Mouse (Mus musculus): ENCODE measurements around the gene Gm732. TPM values are rescaled to one million over a fixed set of nuclear protein-coding genes. Genes with fewer than 3 reads are reported as not detected.

Gm732 gene
- not detected in 2 replicates for polyA plus RNA-seq (2015; fragmentation: Nextera tagmentation; extraction: Ambion mirVana)

- WGBS = 78% methylated on average over 1 of the region's 1 CpGs
- no peak for ATAC-seq
- no peaks in the 10 kb centered on the region for H3K9me3 ChIP-seq
Observed at GRCm38 (mm10) chrX:107948365-107948764, at the start of gene Gm732. Gm732 (minus strand) TSS chrX:107948465.

More at GRCm38 (mm10) chrX:107948365-107948764, at the start of gene Gm732:
- Histone ChIP-seq H3K9ac (no peak within 1 kb of the TSS), H3K4me2 (replicated peaks) (no peak within 1 kb of the TSS), H3K27ac (no peak within 1 kb of the TSS), H3K4me1 (replicated peaks) (no peaks in the 10 kb centered on the region), H3K27me3 (replicated peaks) (no peaks in the 10 kb centered on the region), H3K4me3 (replicated peaks) (no peak within 1 kb of the TSS), H3K36me3 (no peaks in the 10 kb centered on the region)

Other genes with a start within 250 kb of the Gm732 start
- not detected in 2 replicates for gene Tent5d, start 155.9 kb downstream of the Gm732 start, polyA plus RNA-seq (2015; fragmentation: Nextera tagmentation; extraction: Ambion mirVana)
- gene 2610002M06Rik, start 132.1 kb downstream of the Gm732 start, polyA plus RNA-seq (2015; fragmentation: Nextera tagmentation; extraction: Ambion mirVana) = 13.5 and 14.7 TPM in 2 replicates